Mouse (Mus musculus) spleen, postnatal 36 days (tissue): Measurements from ENCODE around the gene Trim38.

ENCODE experiments used
- DNase-seq, 2 experiments: peaks; one replicate each; pipeline ENCODE4 v3.0.0; 2022; ENCODE audit warnings: low spot score in 2 of 2, mixed read lengths in 1 of 2

The Trim38 gene

DNA sequence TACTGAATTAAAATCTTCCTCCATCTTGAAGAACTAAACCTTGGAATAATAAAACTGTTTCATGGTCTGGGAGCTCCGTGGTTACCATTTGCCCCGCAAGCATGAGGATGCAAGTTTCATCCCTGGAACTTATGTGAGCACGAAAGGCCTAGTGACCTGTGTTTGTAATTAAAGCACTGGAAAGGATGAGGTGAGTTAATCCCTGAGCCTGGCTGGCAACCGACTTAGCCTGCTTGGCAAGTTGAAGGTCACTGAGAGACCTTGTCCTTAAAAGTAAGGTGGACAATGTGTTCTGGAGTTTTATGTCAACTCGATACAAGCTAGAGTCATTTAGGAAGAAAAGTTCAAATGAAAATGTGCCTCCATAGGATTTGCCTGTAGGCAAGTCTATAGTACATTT lies 65.1 kb downstream of the Trim38 start:
- no peak for DNase-seq

DNA sequence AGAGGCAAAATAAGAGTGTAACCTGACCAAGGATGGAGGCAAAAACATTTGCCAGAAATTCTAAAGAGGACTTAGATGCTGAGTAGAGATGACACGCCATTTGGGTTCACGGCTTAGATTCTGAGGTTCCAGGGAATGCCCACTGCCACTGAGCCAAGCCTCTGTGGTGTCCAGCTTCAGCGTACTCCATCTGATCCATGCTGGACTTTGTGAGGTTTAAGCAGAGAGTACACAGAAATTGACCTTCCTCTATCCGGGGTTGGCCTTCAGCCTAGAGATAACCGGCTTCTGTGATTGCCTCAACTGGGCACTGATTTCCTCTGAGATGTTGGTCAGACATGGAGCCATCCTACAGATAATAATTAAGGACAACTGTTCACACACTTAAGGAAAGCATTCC lies 66.9 kb downstream of the Trim38 start:
- DNase-seq = no peak

DNA sequence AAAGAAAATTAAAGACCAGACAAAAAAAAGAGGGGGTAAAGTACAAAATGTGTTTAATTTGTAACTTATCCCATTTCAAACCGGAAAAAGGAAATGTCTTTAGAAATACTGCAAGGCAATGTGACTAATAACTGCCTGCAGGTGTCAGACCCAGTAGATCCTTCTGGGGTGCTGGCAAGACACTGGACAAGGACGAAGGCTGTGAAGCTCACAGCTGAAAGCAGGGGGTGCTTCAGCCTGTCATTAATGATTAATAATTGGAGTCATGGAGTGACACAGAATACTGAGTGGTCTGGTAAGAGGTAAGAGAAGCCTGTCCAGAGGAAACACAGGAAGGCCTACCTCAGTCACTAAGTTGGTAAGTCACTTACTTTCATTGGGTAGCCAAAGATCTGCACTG lies 69.6 kb downstream of the Trim38 start, which contains the start of gene Slc17a3:
TSS of gene Slc17a3 (plus strand) at position 127 of the 400 bp plus-strand sequence.
- DNase-seq = no peak
